Mouse (Mus musculus) cerebellum, adult 9-10 months (tissue): ENCODE data around the gene Syt5.
"Not testable (repeated sequence)": the region's sequence is repeated elsewhere in the genome, so short reads cannot be mapped to it uniquely, and the experiment has no call there.

Source experiments
- DNase-seq: peaks from one replicate; pipeline ENCODE4 v3.0.0; 2022

The Syt5 gene

DNA sequence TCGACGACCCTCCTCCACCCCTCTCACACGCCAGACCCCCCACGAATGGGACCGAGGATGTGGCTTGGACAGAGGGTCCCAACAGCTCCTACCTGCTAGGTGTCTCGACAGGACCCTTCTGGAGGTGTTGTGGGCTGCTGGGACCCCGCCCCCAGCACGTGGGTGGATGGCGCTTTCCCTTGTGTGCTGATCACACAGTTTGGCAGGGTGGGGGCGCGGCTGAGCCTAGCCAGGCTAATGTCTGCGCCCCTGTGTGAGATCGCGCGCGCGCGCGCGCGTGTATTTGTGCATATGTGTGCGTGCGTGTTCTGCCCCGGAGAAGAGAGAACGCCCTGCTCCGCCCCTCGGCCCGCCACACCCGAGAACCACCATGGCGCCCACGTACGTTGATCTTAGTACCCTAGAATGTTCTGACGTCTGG is at the start of gene Syt5:
Gene Syt5 (minus strand): TSS at position 321 of the 421 bp plus-strand sequence.
- no peak for DNase-seq

DNA sequence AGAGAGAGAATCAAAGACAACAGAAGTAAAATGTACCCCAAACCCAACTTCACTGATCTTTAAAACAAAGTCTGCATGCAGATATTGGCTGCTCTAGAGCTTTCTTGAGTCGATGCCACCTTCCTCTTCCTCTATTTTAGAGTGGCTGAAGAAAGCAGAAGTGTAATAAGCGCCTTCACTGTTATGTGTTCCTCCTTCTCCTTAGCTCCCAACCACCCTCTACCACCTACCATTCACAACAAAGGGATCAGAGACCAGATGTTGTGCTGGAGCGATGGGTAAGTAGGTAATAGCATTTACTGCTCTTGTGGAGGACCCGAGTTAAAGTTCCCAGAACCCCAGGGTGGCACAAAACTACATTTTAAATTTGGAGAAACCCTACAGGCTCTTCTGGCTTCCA is 49.7 kb upstream of the Syt5 start:
- not testable (repeated sequence) for DNase-seq

DNA sequence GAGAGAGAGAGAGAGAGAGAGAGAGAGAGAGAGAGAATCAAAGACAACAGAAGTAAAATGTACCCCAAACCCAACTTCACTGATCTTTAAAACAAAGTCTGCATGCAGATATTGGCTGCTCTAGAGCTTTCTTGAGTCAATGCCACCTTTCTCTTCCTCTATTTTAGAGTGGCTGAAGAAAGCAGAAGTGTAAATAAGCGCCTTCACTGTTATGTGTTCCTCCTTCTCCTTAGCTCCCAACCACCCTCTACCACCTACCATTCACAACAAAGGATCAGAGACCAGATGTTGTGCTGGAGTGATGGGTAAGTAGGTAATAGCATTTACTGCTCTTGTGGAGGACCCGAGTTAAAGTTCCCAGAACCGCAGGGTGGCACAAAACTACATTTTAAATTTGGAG is 34.1 kb upstream of the Syt5 start:
- DNase-seq = not testable (repeated sequence)

DNA sequence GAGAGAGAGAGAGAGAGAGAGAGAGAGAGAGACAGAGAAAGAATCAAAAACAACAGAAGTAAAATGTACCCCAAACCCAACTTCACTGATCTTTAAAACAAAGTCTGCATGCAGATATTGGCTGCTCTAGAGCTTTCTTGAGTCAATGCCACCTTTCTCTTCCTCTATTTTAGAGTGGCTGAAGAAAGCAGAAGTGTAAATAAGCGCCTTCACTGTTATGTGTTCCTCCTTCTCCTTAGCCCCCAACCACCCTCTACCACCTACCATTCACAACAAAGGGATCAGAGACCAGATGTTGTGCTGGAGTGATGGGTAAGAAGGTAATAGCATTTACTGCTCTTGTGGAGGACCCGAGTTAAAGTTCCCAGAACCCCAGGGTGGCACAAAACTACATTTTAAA is 25.0 kb upstream of the Syt5 start:
- not testable (repeated sequence) for DNase-seq

DNA sequence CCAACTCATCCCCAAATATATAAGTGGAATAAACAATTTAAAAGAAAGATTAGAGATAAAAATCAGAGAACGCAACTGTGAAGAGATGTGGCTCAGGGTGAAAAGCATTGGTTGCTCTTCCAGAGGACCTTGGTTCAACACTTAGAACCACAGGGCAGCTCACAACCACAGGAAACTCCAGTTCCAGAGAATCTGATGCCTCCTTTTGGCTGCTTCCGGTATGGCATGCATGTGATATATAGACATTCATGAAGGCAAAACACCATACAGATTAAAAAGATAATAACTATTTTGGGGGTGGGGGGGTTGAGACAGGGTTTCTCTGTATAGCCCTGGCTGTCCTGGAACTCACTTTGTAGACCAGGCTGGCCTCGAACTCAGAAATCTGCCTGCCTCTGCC is 15.3 kb upstream of the Syt5 start:
- no peak for DNase-seq

DNA sequence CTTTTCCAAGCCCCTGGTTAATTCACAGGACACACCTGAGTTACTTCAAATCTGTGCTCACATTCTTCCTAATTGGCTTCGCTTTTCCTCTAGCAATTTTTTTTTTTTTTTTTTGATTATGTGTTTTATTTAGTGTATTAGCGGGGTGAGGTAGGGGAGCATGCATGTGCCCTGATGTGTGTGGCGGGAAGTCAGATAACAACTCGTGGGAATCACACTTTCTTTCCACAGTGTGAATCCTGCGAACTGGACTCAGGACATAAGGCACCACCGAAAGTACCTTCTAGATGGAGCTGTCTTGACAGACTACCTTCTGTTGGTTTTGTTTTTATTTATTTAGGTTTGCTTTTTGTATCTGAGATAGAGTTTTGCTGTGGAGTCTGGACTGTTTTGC is 9.8 kb upstream of the Syt5 start:
- no peak for DNase-seq

DNA sequence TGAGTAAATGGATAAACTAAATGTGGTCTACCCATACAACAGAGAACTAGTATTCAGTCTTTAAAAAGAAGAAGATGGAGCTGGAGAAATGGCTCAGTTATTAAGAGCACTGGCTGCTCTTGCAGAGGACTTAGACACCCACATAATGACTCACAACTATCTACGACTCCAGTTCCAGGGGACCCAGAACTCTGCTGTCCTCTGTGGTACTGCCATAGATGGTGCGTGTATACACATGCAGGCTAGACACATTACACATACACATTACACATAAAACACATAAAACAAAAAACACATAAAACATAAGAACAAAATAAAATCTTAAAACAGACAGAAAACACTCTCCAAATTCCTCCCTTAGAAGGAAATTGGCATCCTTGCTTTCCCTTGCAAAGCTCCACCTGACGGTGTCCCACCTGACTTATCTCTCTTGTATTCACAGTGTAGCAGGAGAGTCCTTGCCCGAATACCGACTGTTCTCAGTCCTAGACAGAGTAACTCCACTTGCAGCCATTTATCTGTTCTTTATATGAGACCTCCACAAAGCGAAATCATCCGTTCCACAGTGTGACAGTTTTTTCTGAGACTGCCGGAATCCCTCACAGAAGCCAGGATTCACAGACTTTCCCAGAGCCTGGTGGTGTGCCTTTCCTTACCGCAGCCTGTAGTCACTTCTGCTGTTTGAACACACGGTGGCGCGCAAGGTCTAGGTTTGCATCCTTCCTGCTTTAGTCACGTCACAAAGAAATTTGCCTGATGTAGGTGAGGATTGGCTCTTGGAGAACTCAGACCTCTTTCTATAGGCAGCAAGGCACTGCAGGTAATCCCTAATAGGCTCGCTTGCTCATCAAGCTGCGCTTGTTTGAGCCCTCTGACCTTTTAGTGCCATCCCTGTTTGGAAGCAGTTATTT is 9.2 kb upstream of the Syt5 start:
- peak; percentile 89 for DNase-seq

DNA sequence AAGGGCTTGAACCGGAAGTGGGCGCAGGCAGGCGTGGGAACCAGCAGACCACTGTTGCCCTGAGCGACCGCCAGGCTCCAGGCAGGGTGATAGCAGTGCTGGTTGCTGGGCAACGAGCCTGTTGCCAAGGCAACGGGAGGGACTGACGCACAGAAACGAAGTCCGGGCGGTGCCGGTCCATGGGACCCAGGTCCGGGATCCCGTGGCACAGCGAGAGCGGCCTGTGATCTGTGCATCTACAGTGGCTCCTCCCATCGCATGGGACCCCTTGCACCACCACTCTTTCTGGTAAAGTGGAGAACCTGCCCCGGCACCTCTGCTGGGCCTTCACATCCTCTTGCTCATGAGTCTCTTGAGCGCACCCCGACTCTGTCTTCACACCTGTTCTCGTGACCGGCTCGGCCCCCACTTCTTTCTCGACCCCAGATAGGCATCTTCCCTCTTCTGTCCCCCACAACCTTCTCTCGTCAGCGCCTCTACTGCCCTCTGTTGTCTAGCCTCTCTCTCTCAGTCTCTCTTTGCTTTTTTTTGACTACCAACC is 680 bp downstream of the Syt5 start:
- peak; percentile 84 for DNase-seq

DNA sequence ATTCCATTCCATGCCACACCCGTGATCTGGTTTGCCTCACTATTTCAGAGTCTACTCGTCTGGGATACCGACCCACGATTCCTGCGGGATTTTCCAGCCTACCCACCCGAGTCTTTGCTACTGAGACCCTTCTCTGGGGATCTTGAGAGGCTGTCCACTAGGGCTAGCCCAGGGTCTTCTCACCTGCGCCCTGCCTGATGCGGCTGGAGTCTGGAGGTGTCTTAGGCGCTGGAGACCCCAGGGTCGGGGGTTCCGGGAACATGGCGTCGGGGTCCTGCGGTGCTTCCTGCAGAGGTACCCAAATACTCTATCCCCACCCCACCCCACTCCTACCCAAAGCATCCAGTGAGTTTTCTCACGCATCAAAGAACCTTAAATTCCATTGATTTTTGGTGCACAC is 1.3 kb downstream of the Syt5 start:
- no peak for DNase-seq

DNA sequence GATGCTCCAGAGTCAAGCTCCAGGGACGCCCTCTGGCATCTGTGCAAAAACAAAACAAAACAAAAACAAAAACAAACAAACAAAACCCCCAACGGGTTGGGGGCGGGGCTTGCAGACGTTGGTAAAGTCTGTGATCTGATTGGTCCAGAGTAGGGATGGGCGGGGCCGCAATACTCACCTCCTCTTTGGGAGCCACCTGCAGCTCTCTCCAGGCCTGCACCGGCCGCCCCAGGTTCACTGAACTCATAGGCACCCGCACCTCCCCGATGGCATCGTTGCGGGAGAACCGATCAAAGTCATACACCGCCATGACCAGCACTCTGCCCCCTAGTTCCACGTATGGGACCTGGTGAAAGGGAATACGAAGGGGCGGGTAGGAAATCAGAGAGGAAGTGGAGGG is 5.3 kb downstream of the Syt5 start:
- DNase-seq = no peak

DNA sequence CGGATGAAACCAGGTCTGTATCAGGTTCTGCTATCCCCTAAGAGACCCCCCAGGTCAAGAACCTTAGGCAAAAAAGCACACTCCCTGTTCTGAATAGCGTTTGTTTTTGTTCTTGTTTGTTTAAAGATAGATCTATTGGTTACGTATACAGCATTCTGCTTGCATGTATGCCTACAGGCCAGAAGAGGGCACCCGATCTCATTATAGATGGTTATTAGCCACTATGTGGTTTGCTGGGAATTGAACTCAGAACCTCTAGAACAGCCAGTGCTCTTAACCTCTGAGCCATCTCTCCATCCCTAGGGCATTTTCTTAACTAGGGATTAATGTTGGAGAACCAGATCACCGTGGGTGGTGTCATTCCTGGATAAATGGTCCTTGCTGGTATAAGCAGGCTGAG is 6.0 kb downstream of the Syt5 start:
- no peak for DNase-seq

DNA sequence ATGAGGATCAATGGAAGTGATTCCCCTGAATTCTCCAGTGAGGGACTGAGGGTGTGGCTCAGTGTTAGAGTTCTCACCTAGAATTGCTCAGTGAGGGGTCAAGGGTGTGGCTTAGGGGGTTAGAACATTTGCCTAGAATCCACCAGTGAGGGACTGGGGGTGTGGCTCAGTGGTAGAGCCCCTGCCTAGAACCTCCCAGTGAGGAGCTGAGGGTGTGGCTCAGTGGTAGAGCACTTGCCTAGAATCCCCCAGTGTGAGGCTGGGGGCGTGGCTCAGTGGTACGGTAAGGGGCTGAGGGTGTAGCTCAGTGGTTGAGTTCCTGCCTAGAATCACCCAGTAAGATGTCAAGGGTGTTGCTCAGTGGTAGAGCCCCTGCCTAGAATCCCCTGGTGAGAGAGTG is 8.3 kb downstream of the Syt5 start:
- DNase-seq = no peak

DNA sequence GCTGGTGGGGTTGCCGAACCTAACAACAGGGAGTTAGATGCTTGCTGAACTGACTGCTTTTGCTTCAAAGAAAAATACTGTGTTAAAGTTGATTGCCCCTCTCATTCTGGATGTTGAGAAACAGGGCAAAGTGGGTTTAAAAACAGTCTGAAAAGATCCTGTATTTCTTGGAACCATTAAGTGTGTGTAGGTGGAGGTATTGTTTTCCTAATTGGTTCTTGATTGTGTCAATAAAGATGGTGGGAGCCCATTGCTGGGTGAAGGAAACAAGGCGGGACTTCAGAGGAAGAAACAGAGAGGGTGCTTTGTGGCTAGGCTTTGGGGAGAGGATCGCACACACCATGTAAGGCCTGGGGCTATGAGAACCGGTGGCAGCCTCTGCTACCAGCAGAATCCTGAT is 10.2 kb downstream of the Syt5 start:
- DNase-seq = no peak

DNA sequence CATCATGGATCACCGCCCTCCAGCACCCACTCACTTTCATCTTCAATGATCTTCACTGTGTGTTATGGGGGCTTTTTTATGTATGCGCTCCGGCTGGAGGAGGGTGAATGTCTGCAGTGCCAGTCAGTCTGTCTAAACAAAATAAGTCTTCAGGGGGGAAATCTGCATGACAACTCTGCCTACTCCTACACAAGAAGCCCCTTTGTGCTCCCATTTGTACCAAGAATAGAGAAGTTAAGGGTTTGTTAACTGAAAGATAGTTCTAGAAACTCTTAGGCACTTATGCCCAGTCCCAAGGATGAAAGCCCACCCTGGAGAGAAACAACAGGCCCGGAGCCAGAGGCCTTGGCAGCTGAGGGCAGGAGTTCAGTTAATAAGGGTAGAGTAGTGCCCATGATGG is 11.0 kb downstream of the Syt5 start:
- DNase-seq = no peak

DNA sequence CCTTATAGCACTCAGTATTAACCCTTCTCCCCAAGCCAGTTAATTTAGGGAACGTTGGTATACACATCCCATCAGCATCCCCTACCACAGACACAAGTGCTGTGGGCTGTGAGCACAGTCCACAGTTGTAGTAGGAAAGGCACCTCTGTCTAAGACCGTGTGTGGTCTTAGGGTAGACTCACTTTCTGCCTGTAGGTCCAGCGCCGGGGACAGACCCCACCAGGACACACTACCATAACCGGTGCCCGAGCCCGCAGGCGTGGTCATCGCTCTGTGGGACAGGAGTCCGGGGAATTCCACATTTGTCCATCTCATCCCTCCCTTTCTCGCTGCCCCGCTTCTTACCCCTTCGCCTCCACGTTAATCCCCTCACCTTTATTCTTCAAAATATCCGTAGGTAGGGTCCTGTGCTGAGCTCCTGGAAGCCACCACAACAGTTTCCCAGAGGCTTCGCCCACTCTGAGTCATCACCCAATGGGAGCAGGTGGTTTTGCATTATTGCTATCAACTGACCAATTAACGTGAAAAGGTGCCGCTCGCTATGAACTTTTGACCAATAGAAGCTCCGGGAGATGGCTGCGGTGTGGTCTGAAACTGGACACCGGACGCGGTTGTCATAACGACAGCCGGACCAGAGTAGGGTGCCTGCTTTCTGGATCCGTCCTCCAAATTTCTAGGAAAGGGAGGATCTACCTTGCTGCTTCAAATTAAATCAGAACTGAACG is 15.2 kb downstream of the Syt5 start, which contains the start of gene Dnaaf3:
Gene Dnaaf3 (minus strand): TSS at position 449 of the 725 bp plus-strand sequence.
- no peak for DNase-seq

DNA sequence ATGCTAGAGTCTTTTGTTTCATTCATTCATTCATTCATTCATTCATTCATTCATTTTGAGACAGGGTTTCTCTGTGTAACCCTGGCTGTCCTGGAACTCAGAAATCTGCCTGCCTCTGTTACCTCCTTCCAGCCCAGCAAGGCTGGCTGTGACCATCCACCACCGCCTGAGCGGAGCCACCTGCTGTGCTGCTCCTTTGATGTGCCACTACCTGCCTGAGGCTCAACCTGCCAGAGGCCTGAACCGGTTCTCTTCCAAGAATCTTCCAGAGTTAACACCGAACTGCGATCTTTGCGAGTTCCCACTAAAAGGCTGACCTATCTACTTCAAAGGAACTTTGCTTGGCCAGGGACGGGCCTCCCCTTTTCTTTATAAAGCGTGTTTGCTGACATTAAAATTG is 17.2 kb downstream of the Syt5 start:
- DNase-seq = not testable (repeated sequence)

DNA sequence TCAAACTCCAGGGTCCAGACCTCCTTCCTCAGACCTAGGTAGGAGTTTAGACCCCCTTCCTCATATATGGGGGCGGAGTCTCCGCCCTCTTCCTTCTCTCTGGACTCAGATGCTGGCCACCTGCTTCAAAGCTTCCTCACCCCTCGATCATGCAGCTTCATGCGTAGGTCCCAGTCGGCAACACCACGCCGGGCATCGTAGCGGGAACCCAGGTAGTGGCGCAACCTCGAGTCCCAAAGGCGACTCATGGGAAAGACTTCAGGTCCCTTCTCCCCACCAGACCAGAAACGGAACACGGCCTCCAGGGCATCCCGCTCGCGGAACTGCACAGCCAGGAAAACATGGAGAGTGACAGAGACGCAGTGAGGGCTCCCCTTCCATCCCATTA is 20.0 kb downstream of the Syt5 start:
- DNase-seq = no peak

DNA sequence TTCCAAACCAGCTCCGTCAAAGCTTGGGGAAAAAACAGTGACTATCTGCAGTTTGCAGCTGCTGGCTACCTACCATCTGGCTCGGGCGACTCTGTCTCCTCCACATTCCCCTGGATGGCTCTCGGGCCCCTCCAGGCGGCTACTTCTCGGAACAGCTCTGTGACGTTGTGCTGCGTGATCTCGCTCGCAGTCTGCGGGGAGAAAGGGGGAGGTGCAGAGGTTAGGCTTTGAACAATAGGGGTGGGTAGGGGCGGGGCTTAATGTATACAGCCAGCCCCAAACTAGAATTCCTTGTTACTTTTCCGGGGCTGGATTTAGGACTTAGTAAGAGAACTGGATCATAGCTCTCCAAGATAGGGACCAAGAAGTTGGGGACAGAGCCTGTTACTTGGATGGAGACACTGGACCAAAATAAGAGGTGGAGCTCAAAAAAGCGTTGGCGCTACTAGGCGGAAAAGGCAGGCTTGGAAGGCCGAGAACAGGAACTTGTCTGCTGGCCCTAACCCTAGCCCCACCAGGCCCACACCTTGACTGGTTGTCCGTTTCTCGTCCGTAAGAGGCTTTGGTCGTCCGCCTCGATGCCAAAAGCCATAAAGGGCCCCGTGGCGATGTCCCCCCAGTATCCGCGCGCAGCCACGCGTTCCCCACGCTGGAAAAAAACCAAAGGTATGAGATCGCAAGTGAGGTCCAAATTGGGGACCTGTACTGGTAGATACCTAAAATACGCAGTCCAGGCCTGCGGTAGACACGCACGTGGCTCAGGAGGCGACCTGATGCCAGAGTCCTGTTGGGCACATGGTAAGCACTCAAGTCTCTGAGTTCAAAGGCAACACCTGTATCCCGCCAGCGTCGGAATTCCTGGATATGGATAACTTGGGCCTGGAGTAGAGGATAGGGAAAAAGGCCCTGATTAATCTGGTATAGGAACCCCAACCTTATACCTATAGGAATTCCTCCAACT is 20.7 kb downstream of the Syt5 start:
- peak; percentile 70 for DNase-seq

DNA sequence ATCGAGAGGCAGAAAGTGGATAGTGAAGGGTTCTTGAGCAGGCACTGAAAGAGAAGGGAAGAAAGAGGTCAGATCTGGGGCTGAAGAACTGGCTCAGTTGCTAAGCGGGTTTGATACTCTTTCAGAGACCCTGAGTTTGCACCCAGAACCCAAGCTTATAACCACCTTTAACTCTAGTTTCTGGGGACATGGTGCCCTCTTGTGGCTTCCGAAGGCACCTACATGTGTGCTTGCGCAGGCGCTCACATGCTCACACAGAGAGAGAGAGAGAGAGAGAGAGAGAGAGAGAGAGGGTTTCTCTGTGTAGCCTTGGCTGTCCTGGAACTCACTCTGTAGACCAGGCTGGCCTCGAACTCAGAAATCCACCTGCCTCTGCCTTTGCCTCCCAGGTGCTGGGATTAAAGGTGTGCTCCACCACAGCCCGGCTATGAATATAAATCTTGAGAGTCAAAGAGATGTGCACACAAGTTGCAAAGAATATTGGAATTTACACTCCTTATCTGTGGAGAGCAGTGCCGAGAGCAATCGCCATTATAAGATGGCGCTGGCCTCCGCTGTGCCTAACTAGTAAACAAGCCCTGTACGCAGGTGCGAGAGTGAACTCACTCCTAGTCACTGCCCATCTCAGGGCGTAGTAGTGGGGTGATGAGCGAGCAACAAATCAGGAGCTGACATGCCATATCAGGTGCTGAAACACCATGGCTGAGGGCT is 23.0 kb downstream of the Syt5 start, which contains the start of gene Tnni3:
Gene Tnni3 (minus strand): TSS at position 18 of the 711 bp plus-strand sequence.
- DNase-seq = not testable (repeated sequence)

DNA sequence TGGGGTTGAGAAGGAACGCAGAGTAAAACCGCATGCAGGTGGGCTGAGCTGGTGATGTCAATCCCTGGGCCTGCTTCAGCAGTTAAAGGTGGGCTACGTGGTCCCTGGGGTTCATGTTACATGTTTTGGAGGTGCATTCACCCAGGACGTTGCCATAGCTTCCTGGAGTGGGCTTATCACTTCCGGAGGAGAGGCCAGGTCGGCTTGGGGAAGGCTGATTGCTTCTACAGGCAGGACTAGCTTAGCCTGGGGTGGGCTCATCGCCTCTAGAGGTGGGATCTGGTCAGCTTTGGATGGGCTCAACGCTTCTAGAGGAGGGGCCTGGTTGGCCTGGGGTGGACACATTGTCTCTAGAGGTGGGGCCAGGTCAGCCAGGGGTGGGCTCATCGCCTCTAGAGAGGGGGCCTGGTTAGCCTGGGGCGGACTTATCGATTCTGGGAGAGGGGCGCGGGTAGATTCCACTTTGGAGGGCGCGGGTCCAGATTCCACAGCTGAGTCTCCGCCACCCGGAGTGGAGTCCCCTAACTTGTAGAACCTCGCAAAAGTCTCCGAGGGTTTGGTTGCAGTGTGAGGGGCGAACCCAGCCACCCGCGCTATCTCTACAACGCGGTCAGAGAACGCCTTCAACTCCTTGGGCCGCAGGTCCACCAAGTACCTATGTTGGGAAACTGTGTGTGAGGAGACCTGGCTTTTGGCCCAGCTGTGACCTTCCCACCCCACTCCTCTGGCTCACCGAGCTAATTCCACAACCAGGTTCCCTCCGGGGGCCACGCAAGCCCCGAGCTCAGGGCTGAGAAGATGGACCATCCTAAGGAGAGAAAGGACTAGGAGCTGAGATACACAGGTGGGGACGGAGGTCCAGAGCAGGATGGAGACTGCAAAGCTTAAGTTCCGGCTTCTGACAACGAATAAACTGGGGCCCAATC is 23.9 kb downstream of the Syt5 start:
- no peak for DNase-seq

DNA sequence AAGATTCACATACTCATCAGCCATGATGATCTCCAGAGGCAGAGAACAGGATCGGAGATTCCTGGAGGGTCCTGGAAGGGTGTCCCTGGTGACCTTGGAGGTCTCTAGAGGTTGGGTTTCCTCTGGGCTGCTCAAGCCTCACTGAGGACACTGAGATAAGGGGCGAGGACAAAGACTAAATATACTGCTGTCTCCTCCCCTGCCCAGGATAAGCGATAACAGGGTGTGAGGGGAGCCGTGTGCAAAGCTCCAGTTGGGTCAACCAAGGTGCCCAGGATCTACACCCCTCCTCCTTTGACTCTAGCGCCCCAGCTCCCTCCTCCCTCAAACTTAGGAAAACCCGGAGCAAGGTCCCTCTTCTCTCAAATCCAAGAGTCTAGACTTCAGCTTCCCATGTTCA is 25.0 kb downstream of the Syt5 start:
- DNase-seq = no peak
